Mouse (Mus musculus) liver, embryonic 14.5 days (tissue): ENCODE measurements around the gene Flnb. TPM values are rescaled to one million over a fixed set of nuclear protein-coding genes. Genes with fewer than 3 reads are reported as not detected.

Experiments used
- ATAC-seq: fragments of 200-750 bp; cut with Nextera tagmentation; 2 replicates; pipeline ENCODE4 v1.8.0; 2017; ENCODE audit warnings: moderate number of reproducible peaks, mild to moderate bottlenecking, moderate library complexity; ENCODE audit not compliant: insufficient read depth
- DNase-seq, 3 experiments: peaks; one replicate each; pipeline ENCODE4 v3.0.0-alpha.2; 2012 to 2013; ENCODE audit warnings: low read depth in 3 of 3, low spot score in 3 of 3
- H3K27ac ChIP-seq: fragments of 300-500 bp; sonication (generic); 2 replicates; pipeline ENCODE4 v1.5.1; 2014; ENCODE audit warnings: moderate library complexity, mild to moderate bottlenecking, control low read depth, inconsistent platforms
- H3K27me3 ChIP-seq: fragments of 300-500 bp; sonication (generic); 2 replicates; pipeline ENCODE4 v1.6.1; 2014; ENCODE audit warnings: mild to moderate bottlenecking, low read length, moderate library complexity; ENCODE audit not compliant: control insufficient read depth, insufficient read depth
- H3K36me3 ChIP-seq: fragments of 300-500 bp; sonication (generic); replicated peaks from 2 replicates; pipeline ENCODE4 v1.6.1; 2014; ENCODE audit warnings: low read depth; ENCODE audit not compliant: control insufficient read depth, insufficient read depth
- H3K4me1 ChIP-seq, 2 experiments: fragments of 200-500 bp in 1 of 2; fragments of 300-500 bp in 1 of 2; sonication (generic) in 1 of 2; replicated peaks; 2 replicates each; pipeline ENCODE4 v1.6.1; 2012 to 2014; ENCODE audit warnings: antibody characterized with exemption in 1 of 2, inconsistent platforms in 1 of 2, low read length in 1 of 2; ENCODE audit not compliant: control insufficient read depth in 2 of 2, insufficient read depth in 2 of 2
- H3K4me2 ChIP-seq: fragments of 300-500 bp; sonication (generic); 2 replicates; pipeline ENCODE4 v1.6.1; 2014; ENCODE audit warnings: low read depth, mild to moderate bottlenecking, control low read depth, moderate library complexity
- H3K4me3 ChIP-seq, 2 experiments: fragments of 200-500 bp in 1 of 2; fragments of 300-500 bp in 1 of 2; sonication (generic) in 1 of 2; 2 replicates each; pipeline ENCODE4 v1.5.1; 2012 to 2014; ENCODE audit warnings: low read depth in 2 of 2, low read length in 2 of 2, mild to moderate bottlenecking in 2 of 2, control low read depth in 1 of 2, inconsistent platforms in 1 of 2, moderate library complexity in 1 of 2; ENCODE audit not compliant: insufficient read depth in 1 of 2
- H3K9ac ChIP-seq: fragments of 300-500 bp; sonication (generic); replicated peaks from 2 replicates; pipeline ENCODE4 v1.6.1; 2014; ENCODE audit warnings: mild to moderate bottlenecking, control low read depth, moderate library complexity
- H3K9me3 ChIP-seq: fragments of 300-500 bp; sonication (generic); 2 replicates; pipeline ENCODE4 v1.6.1; 2016; ENCODE audit warnings: low read length, mixed read lengths; ENCODE audit not compliant: control insufficient read depth
- CTCF ChIP-seq: IDR thresholded peaks from 2 replicates; pipeline ENCODE4 v1.5.1; 2016; ENCODE audit warnings: antibody characterized with exemption, low read depth, control low read depth
- EP300 ChIP-seq: IDR thresholded peaks from 2 replicates; pipeline ENCODE4 v1.6.1; 2016; ENCODE audit warnings: antibody characterized with exemption, low read depth
- WGBS: fragments of 180-500 bp; shearing (Covaris S2); extraction: QIAGEN DNeasy Blood & Tissue Kit; methylation state at CpG from one replicate; pipeline ENCODE4 v1.1.7; 2014; ENCODE audit not compliant: insufficient replicate concordance; 5-methylcytosine and 5-hydroxymethylcytosine counted together
- polyA plus RNA-seq, 2 experiments: library from polyadenylated mRNA; depleted of rRNA in 1 of 2; stranded (reverse) in 1 of 2; unstranded in 1 of 2; fragments of >200 nt; fragmentation: Nextera tagmentation in 1 of 2; extraction: Ambion mirVana in 1 of 2; gene quantifications; 2 replicates each; pipeline versions ENCODE4 v1.2.1 to v1.2.3; 2012 to 2014

Flnb gene
- polyA plus RNA-seq, 2 experiments, result 3.2 to 3.7 TPM

- WGBS, result 63% methylated on average over 7 of the region's 7 CpGs
- no peaks in the 10 kb centered on the region for H3K27me3 ChIP-seq
- H3K4me2 ChIP-seq, result no peak overlapping the region
- no peak for DNase-seq
- H3K4me1 ChIP-seq, result peaks cover 0 to 3% of the 10 kb centered on the region in 2 experiments; a peak in 2 of 4 replicates
- H3K9ac ChIP-seq, result no peak overlapping the region
- 0 out of 2 replicates have a peak, but pooled peaks cover 2% of the 10 kb centered on the region for H3K36me3 ChIP-seq
- no peak for ATAC-seq
- H3K9me3 ChIP-seq, result no peaks in the 10 kb centered on the region
- TF ChIP-seq CTCF (no peak), EP300 (no peak)
- H3K27ac ChIP-seq, result no peak overlapping the region
- H3K4me3 ChIP-seq, result no peak overlapping the region
Measured at GRCm38 (mm10) chr14:7934166-7934565, 116.4 kb downstream of the Flnb start.

GRCm38 (mm10) chr14:7937052-7937630, 119.4 kb downstream of the Flnb start:
- H3K27ac ChIP-seq, result no peak overlapping the region
- H3K4me3 ChIP-seq, result no peak overlapping the region
- no peak overlapping the region for H3K9ac ChIP-seq
- H3K4me1 ChIP-seq, result peaks cover 0 to 3% of the 10 kb centered on the region in 2 experiments; a peak in 2 of 4 replicates
- WGBS, result 33% methylated on average over 17 of the region's 17 CpGs
- H3K27me3 ChIP-seq, result no peaks in the 10 kb centered on the region
- no peaks in the 10 kb centered on the region for H3K36me3 ChIP-seq
- no peak overlapping the region for H3K4me2 ChIP-seq
- no peaks in the 10 kb centered on the region for H3K9me3 ChIP-seq
- TF ChIP-seq EP300, result no peak
- peak; percentile 48 for TF ChIP-seq CTCF
- ATAC-seq (no peak), DNase-seq (no peak)

- no peaks in the 10 kb centered on the region for H3K27me3 ChIP-seq
- ATAC-seq, result no peak
- H3K36me3 ChIP-seq, result no peaks in the 10 kb centered on the region; the same call in 1 of the 2 replicates
- H3K27ac ChIP-seq, result no peak overlapping the region
- no peak overlapping the region for H3K4me3 ChIP-seq
- H3K9me3 ChIP-seq, result no peaks in the 10 kb centered on the region
- 63% methylated on average over 19 of the region's 19 CpGs for WGBS
- no peak overlapping the region for H3K9ac ChIP-seq
- no peaks in the 10 kb centered on the region; a peak in 1 of 4 replicates for H3K4me1 ChIP-seq
- TF ChIP-seq EP300 (no peak), CTCF (no peak)
- DNase-seq, result no peak
- no peak overlapping the region for H3K4me2 ChIP-seq
Measured at GRCm38 (mm10) chr14:7938809-7939784, 121.3 kb downstream of the Flnb start.

- TF ChIP-seq CTCF, result no peak
- TF ChIP-seq EP300, result no peak
- Histone ChIP-seq H3K4me2 (no peak overlapping the region), H3K4me1 (no peaks in the 10 kb centered on the region; a peak in 1 of 4 replicates), H3K9ac (no peak overlapping the region), H3K4me3 (no peak overlapping the region), H3K27ac (no peak overlapping the region), H3K36me3 (no peaks in the 10 kb centered on the region; the same call in 1 of the 2 replicates), H3K27me3 (no peaks in the 10 kb centered on the region), H3K9me3 (no peaks in the 10 kb centered on the region)
- 55% methylated on average over 5 of the region's 5 CpGs for WGBS
- no peak for ATAC-seq
- DNase-seq, result no peak
Measured at GRCm38 (mm10) chr14:7941413-7941812, 123.7 kb downstream of the Flnb start.
